Mouse (Mus musculus) CH12F3 (cell line): ENCODE results near the gene Atxn1.

Experiments used
- in situ Hi-C: fragments of 300-500 bp; cut with MboI; formaldehyde crosslinking; loops from 2 replicates; pipeline ENCODE4 v1.14.3; 2020; ENCODE audit warnings: low sequenced_read_pairs

Atxn1 gene

DNA sequence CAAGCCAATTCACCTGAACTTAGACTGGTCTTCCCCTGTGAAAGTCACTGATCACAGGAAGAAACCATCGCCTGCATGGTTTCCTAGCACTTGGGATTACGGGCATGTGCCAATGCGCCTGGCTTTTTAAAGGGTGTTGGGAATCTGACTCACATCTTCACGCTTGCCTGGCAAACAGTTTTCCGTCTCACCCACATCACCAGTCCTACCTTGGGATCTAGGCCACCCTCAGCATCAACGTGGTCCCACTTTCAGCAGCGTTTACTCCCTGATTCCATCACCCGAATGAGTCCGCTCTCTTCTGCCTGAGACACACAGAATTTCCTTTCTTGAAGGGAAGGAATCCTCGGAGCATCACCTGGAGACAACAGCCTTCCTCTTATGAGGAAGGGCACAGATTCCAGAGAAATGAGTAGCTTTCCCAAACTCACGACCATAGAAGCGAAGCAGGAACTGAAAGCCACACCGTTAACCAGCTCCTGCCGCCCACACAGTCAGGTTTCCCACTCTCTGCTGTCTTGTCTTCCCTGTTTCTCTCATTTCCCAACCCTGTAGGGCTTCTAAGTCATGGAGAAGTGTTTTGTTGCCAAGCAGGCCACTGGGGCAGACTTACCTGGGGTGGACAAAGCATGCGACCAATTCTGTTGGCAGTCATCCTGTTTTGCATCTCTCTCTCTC, 128.3 kb downstream of the Atxn1 start:
- in situ Hi-C loops, result no loop called here

DNA sequence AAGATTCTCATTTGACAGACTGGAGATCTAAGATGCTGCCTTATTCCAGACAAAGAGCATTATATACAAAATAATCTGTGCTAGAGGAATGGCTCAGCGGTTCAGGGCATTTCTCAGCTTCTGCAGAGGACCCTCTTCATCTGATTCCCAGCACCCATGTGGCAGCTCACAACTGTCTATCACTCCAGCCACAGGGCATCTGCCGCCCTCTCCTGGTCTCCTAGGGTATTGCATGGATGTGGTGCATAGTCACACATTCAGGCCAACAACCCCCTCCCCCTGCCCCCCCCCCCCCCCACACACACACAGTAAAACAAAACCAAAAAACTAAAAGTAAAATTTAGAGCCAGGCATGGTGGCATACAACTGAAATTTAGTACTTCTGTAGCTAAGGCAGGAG, 130.5 kb downstream of the Atxn1 start:
- in situ Hi-C loops, result no loop called here

DNA sequence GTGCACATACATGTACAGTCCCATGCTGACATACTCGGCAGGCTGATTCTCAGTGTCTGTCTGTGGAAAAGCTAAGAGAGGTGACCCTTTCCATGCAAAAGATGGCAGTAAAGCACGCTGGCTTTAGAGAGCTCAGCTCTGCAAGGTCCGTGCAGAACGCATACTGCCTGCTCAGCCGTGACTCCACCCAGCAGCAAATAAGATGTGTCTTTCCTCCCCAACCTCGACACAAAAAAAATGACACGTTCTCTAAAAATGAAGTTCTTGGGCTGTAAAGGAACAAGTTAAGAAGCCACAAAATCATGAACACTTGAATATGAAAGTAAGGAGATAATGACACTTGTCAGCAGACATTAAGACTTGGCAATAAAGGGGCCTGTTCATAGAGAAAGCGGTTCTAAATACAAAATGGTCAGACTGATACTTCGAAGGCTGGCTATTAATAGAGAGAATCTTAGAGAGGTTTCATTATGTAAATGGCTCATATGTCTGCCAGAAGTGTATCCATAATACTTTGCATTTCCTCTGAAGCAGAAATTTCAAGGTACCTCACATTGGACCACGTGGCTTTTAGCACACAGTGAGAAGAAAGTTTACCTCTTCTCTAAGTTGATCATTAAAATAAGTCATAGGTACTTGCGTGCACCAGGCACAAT, 132.0 kb downstream of the Atxn1 start:
- in situ Hi-C loops, result no loop called here

DNA sequence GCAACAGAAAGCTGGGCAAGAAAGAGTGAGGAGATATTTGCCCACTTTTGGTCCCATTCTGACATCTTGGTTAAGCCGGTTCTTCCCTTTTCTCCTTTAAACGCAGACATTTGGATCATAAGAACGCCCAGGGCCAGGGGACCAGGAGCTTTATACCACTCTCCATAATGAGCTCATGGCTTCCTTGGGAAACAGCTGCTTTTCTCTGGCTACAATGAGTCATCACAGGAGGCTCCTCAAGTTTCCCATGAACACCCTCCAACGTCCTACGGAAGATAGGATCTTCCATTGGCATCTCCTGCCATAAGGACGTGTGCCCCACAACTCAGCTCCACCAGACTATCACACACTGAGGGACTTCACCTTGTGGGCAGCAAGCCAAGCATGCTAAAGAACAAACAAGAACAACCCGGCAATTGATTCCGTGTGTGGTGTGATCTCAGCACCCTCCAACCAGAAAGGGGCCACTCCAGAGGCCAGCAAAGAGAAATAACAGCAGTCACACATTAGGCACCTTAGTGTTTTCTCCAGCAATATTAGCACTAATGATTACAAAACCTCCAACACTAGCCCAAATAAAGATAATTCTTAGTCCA, 135.4 kb downstream of the Atxn1 start:
- in situ Hi-C loops, result no loop called here

DNA sequence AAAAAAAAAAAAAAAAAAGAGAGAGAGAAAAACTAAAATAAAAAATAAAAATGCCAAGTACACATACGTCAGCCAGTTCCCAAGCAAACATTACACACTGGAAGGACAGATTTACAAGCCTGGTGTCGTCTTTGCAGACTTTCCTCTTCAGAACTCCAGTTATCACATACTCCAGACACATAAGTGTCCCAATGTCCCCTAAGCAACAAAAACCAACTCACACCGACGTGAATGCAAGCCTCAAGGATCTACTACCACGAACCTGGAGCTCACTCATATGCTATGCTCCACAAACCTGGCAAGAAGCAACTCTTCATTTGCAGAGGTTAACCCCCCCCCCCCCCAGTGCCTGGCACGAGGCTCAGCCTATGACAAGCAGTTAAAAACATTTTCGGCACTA, 136.8 kb downstream of the Atxn1 start:
- in situ Hi-C loops, result no loop called here

DNA sequence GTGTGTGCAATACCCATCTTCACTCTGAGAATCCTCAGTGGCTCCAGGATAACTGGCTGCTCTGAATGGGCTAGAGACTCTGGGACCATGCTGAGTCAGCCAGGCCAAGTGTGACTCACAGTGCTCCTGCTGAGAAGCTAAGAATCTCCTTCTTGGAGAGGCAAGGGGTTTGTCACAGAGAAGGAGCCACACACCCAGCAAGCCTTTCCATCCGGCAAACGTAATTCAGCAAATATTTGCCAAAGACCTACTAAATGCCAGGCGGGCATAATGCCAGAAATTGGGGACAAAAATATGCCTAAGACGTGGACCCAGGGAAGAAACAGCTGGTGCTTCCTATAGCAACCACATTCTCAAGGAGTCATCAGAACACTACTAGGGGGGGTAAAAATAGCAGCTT, 137.2 kb downstream of the Atxn1 start:
- in situ Hi-C loops, result no loop called here

DNA sequence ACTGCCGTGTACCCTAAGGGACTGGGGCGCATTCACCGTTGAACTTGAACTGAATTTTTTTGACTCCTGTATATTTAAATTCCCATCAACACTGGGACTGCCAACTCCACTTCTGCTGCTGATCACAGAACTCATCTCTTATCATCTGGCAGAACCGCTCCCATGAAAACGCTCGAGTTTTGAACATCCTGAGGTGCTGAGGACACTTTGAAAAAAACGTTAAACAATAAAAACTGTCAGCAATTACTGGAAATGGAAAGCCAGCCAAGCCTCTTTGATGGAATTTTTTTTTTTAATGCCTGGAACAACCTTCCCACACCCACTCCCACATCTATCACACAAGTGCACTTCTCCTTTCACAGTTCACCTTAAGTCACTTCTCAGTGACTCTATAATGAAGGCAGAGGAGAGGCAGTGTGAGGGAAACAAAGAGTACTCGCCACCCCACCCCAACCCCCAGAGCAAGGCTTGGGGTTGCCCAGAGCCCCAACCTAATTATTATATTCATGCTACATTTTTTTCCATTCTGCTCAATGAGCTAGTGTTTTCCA, 137.7 kb downstream of the Atxn1 start:
- in situ Hi-C loops, result no loop called here

DNA sequence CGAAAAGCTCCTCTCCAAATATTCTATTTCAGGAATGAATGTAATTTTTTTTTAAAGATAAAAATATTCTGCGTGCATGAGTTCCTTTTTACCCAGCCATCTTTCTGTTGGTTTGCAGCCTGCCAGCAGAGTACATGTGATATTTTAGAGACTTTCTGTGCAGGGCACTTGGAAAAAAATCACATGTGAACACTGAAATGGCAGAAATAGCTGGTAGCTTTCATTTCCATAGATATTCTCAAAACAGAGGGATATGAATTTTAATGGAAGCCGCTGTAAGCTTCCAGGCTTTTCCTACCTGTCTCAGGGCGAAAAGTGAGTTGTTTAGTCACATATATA, 142.3 kb downstream of the Atxn1 start:
- in situ Hi-C loops, result no loop called here

DNA sequence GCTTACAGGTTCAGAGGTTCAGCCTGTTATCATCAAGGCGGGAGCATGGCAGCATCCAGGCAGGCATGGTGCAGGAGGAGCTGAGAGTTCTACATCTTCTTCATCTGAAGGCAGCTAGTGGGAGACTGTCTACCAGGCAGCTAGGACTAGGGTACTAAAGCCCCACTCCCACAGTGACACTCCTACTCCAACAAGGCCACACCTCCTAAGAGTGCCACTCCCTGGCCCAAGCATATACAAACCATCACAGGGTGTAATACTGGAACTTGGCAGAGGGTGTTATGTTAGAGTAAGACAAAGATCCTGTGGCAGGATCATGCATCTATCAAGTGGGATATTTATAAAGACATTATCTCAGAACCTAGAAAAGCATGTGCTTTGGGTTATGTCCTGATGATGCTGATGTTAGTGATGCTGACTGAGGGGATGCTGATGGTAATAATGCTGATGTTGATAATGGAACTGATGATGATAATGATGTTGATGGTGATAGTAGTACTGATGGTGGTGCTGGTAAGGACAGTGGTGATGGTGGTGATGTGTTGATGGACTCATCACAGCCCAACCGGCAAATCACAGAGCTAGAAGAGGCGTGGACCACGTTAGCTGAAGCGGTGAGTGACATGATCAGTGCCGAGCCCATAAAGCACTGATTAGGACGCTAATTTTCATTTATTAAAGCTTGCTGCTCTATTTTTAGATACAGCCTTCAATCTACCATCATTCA, 142.9 kb downstream of the Atxn1 start:
- in situ Hi-C loops, result no loop called here

DNA sequence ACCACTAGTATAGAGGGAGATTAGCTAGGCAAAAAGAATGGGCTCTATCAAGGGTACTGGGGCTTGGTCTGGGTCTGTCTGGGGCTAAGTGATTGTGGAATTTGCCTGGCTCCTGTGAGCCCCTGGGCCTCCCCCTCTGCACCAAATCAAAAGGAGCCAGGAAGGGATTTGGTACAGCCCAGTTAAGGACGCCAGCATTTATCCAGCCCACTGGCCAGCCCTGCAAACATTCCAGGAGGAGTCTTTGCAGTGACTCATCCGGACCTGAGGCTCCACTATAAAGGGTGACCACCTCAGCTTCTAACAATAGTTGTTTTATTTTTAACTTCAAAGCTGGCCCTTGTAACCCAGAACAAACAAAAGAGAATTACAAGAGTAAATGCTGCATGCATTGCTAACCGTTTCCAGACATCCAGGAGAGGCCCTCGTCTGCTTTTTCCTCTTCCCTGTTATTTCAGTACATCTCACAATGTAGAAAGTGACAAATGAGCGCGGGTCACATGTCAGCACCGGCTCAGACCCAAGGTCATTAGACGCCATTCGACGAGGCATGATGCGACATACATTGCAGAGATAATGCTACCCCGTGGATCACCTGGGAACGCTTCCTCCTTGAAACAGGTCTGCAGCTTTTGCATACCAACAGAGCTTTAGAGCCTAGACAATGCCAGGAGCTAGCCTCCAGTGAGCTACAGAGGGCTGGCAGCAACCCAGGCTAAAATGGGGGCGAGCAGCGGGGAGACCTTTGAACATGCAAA, 144.2 kb downstream of the Atxn1 start:
- in situ Hi-C loops, result no loop called here

DNA sequence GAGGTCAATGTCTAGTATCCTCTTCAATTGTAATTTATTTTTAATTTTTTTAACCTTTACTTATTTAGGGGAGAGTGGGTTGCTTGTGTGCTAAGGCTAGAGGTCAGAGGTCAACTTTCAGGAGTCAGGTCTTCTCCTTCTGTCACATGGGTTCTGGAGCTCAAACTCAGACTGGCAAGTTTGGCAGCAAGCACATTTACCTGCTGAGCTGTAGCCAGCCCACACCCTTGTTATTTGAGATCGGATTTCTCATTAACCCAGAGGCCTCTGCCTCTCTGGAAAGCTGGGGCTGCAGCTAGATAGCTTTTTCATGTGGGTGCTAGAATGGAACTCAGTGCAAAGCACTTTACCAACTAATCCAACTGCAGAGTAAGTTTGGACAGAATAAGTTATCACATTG, 148.1 kb downstream of the Atxn1 start:
- in situ Hi-C loops, result no loop called here

DNA sequence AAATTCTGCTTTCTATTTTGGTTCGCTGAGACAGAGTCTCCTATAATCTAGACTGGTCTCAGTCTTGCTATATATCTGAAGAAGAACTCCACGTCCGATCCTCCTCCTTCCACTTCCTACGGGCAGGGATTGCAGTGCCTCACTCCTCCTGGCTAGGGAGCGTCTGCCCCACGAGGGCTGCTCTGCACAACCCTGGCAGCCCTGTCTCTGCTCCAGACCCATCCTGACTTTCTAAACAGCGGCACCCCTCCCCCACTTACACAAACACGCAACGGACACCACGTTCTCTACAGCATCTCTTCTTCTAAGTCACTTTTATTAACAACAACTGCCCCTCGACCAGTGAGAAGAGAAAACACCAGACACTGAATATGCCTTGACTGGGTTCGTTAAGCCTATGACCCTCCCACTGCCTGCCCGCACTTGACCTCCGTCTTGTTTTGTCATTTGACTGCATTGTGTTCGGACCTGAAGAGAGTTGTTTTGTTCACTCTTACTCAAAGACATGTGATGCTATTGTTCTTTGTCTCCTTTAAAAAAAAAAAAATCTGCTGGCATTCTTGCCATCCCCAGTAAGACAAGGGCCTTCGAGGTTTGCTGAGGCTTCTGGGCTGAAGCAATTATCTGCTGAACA, 154.9 kb downstream of the Atxn1 start:
- in situ Hi-C loops, result no loop called here

DNA sequence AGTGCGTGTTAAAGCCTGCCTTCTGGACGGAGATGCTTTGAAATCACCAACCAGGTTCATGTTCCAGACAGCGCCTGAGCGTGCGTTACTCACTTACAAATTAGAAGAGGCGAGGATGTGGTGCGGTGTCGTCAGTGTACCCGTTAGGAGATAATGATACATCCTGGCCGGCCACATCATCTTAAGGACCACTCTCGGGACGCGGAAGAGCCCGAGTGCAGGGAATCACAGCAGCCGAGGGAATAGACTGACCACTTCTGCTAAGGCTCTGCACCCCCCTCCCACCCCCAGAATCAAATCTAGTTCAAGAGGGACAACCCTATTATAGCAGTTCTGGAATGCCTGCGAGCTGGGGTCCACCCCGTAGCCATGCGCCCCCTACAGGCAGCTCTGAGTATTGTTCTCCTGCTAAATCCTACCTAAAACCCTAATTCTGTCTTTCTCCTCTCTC, 157.2 kb downstream of the Atxn1 start:
- in situ Hi-C loops, result no loop called here

DNA sequence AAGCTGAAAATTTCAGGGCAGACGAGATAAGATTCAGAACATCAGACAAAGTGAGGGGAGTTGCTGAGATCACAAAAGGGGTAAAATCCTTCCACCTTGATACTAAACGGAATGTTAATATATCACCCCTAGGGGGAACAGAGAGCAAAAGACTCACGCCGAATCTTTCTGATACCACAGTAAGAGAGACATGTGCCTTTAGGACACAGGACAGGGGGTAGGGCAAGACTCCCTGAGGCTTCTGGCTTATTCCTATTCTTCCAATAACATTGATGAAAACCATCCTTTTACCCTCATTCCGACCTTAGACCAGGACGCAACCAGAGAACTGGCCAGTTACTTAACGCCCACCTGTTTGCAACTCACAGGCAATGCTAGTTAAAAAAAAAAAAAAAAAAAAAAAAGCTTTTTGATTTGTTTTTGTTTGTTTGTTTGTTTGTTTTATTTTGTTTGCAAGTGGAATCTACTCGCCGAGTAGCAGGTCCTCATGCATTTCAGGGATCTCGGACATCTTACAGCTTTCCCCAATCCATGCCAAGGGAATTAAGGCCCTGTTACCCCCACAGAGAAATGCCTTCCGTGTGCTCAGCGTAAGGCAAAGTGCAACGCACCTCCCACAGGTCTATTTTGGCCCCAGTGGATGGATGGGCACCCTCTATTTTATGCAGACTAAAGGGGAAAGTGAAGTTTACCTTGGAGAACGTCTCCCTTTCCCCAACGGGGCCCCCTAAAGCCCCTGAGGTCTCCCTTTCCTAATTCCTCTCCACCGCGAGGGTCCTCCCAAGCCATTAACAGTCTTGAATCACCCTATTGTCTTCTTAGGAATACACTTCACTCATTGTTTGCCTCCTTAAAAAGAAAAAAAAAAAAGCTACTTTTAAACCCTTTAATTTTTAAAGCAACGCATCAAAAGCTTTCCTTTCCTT, 157.9 kb downstream of the Atxn1 start:
- in situ Hi-C loops, result no loop called here

DNA sequence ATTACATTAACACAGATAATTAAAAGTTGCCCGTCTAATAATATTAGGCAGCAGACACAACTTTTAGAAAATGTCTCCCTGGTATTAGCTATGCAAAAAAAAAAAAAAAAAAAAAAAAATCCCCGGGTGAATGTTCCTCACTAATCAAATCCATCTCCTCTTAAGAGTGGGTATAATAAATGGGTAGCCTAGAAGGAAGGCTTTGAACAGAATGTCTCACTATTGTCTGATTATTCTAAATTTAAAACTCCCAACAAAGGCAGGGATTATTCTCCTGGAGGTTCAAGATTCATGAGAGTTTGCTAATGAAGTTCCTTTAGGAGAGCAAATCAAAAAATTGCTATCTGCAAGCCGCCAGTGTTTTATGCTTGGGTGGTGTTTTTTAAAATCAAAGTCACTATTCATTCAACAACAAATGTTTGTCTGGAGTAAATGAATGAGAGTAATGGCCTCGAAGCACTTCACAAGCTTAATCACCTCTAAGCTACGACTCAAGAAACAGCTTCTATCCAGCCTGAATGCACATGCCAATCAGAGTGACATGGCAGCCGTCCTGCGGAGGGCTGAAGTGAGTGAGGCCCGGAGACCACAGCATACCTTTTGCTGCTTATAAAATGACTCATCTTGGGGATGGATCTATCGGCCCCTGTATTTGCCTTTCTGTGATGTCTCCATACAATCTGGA, 158.8 kb downstream of the Atxn1 start:
- in situ Hi-C loops, result no loop called here

DNA sequence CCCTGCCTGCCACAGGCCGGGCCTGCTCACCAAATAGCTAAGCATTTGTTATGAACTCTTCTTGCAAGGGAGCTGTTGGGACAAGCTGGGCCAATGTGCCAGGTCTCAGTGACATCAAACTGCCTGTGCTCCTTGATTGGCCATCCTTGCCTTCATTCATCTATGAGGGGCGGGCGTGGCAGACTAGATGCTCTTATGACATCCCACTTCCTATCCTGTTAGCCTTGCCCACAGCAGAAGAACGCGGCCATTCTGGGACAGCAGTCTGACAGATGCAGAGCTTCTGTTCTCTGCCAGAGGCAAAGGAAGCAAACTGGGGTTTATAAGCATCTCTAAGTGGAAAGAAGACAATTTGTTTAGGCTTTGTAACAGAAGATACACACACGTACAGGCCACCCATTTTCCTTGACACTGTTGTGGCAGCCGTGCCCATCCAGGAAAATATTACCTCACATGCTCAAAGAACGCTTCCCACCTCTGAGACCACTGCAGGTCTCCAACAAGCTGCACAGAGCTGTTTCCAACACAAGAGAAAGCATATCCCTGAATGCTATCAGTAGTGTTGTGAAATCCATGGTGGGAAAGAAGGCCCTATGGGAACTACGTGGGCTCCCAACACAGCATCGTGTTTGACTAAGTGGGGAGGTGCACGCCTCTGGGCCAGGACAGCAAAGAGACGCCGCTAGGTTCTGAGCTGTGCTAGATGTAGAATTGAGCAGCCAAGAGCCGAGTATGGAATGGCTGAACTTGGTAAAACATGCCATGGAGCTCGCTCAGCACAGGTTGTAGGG, 162.0 kb downstream of the Atxn1 start:
- in situ Hi-C loops, result no loop called here

DNA sequence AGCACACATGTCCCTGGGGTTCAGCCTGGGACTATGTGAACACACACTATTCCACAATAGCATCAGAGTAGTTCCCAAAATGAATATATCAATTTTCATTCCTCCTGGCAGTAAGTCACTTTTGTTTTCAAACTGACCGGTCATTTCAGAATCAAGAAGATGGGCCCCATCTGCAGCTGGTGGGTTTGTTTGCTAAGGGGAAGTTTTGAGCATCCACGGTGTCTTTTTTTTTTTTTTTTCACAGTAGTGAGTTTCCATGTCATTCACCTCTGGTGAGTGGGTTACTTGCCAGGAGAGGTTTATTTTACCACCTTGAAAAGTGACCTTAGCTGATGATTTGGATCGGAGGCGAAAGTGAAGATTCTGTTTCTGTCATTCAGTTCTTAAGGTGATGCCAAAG, 166.6 kb downstream of the Atxn1 start:
- in situ Hi-C loops, result no loop called here

DNA sequence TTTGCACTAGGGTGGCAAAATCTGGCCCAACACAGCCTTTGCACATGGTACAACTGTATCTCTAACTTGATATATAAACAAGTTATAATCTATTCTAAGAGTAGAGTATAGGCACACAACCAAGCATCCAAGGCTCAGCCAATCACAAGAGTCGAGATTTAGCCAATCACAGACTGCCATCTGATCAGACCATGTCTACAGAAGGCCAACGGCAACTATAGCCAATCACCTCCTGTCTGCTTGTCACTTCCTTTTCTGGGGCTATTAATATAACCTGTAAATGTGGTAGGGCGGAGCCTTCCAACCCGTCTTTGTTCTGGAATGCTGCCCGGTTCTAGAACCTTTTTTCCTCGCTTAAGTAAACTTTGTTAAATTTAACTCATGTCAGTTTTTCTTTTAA, 167.1 kb downstream of the Atxn1 start:
- in situ Hi-C loops, result no loop called here
